Mouse (Mus musculus) MEL (cell line): ENCODE measurements at regions not wholly inside any gene's neighbourhood (a gene's known extent, or its start where the extent isn't known, plus 50 kb on each side); places are given as distances from the start of the nearest gene placed in this dataset.

Experiments
- DNase-seq: peaks from one replicate; pipeline ENCODE4 v3.0.0; 2011; ENCODE audit warnings: low read depth, low spot score
- H3K27ac ChIP-seq: 2 replicates; pipeline ENCODE4 v1.5.1; 2012; ENCODE audit warnings: low read depth, mild to moderate bottlenecking, control low read depth, low read length, moderate library complexity; ENCODE audit not compliant: control insufficient read depth
- H3K27me3 ChIP-seq, 2 experiments: fragments of 150-350 bp in 1 of 2; sonication (generic) in 1 of 2; 2 replicates each; pipeline ENCODE4 v1.6.1; 2012; ENCODE audit warnings: low read length in 2 of 2, mild to moderate bottlenecking in 2 of 2, improper control_type of control experiment in 1 of 2, moderate library complexity in 1 of 2; ENCODE audit not compliant: insufficient read depth in 2 of 2, control insufficient read depth in 1 of 2
- H3K36me3 ChIP-seq, 2 experiments: 2 replicates each; pipeline ENCODE4 v1.6.1; 2012 to 2014; ENCODE audit warnings: low read length in 2 of 2, improper control_type of control experiment in 1 of 2, inconsistent platforms in 1 of 2, mild to moderate bottlenecking in 1 of 2; ENCODE audit not compliant: insufficient read depth in 2 of 2, control insufficient read depth in 1 of 2
- H3K4me1 ChIP-seq, 2 experiments: fragments of 150-350 bp in 1 of 2; sonication (generic) in 1 of 2; 2 replicates each; pipeline ENCODE4 v1.6.1; 2012; ENCODE audit warnings: low read length in 2 of 2, improper control_type of control experiment in 1 of 2, mild to moderate bottlenecking in 1 of 2; ENCODE audit not compliant: insufficient read depth in 2 of 2, control insufficient read depth in 1 of 2
- H3K4me3 ChIP-seq, 2 experiments: fragments of 150-350 bp in 1 of 2; sonication (generic) in 1 of 2; 2 replicates each; pipeline ENCODE4 v1.5.1; 2012; ENCODE audit warnings: low read depth in 2 of 2, low read length in 2 of 2, mild to moderate bottlenecking in 2 of 2, moderate library complexity in 2 of 2, control low read depth in 1 of 2, improper control_type of control experiment in 1 of 2; ENCODE audit not compliant: control insufficient read depth in 1 of 2, insufficient read depth in 1 of 2
- H3K79me2 ChIP-seq: 2 replicates; pipeline ENCODE4 v1.6.1; 2012; ENCODE audit warnings: mild to moderate bottlenecking, low read length, moderate library complexity; ENCODE audit not compliant: control insufficient read depth, poor library complexity, insufficient read depth
- H3K9ac ChIP-seq: 2 replicates; pipeline ENCODE4 v1.6.1; 2012; ENCODE audit warnings: low read depth, mild to moderate bottlenecking, control low read depth, low read length, moderate library complexity; ENCODE audit not compliant: control insufficient read depth, poor library complexity, severe bottlenecking
- H3K9me3 ChIP-seq: fragments of 150-350 bp; sonication (generic); replicated peaks from 2 replicates; pipeline ENCODE4 v1.6.1; 2012; ENCODE audit warnings: mild to moderate bottlenecking, low read length, improper control_type of control experiment, moderate library complexity; ENCODE audit not compliant: insufficient read depth
- BHLHE40 ChIP-seq: IDR thresholded peaks from 2 replicates; pipeline ENCODE4 v1.6.1; 2012; ENCODE audit warnings: low read depth, mild to moderate bottlenecking, inconsistent platforms, low read length, improper control_type of control experiment, borderline replicate concordance
- CHD1 ChIP-seq: IDR thresholded peaks from 2 replicates; pipeline ENCODE4 v1.6.1; 2012; ENCODE audit warnings: low read depth, mild to moderate bottlenecking, inconsistent platforms, low read length, improper control_type of control experiment
- GABPA ChIP-seq: IDR thresholded peaks from 2 replicates; pipeline ENCODE4 v1.6.1; 2012; ENCODE audit warnings: low read depth, mild to moderate bottlenecking, inconsistent platforms, low read length, improper control_type of control experiment, moderate library complexity
- GATA1 ChIP-seq: IDR thresholded peaks from 2 replicates; pipeline ENCODE4 v1.6.1; 2011; ENCODE audit warnings: low read depth, low read length, improper control_type of control experiment
- HCFC1 ChIP-seq: IDR thresholded peaks from 2 replicates; pipeline ENCODE4 v1.6.1; 2012; ENCODE audit warnings: low read depth, mild to moderate bottlenecking, inconsistent platforms, low read length, improper control_type of control experiment, moderate library complexity
- KAT2A ChIP-seq: conservative IDR thresholded peaks from 2 replicates; pipeline ENCODE4 v1.6.1; 2012; ENCODE audit warnings: low read depth, low read length, improper control_type of control experiment, inconsistent platforms
- MAFK ChIP-seq: IDR thresholded peaks from 2 replicates; pipeline ENCODE4 v1.6.1; 2011; ENCODE audit warnings: low read depth, mild to moderate bottlenecking, low read length, improper control_type of control experiment, borderline replicate concordance
- MAX ChIP-seq: IDR thresholded peaks from 2 replicates; pipeline ENCODE4 v1.6.1; 2011; ENCODE audit warnings: low read length, improper control_type of control experiment
- MEF2A ChIP-seq: IDR thresholded peaks from 2 replicates; pipeline ENCODE4 v1.6.1; 2014; ENCODE audit warnings: low read depth, mild to moderate bottlenecking, inconsistent platforms, low read length, improper control_type of control experiment; ENCODE audit not compliant: poor library complexity, insufficient replicate concordance, severe bottlenecking; ENCODE audit errors: extremely low read depth
- MYB ChIP-seq: IDR thresholded peaks from 2 replicates; pipeline ENCODE4 v1.6.1; 2011; ENCODE audit warnings: mild to moderate bottlenecking, low read depth, low read length, improper control_type of control experiment
- MYC ChIP-seq: IDR thresholded peaks from 2 replicates; pipeline ENCODE4 v1.6.1; 2011; ENCODE audit warnings: low read depth, mild to moderate bottlenecking, low read length, improper control_type of control experiment, moderate library complexity
- POLR2A ChIP-seq, 2 experiments: IDR thresholded peaks; 2 replicates each; pipeline ENCODE4 v1.6.1; 2011 to 2012; ENCODE audit warnings: low read length in 2 of 2, mild to moderate bottlenecking in 2 of 2, control low read depth in 1 of 2, improper control_type of control experiment in 1 of 2, low read depth in 1 of 2, moderate library complexity in 1 of 2; ENCODE audit not compliant: control insufficient read depth in 1 of 2, insufficient read depth in 1 of 2, poor library complexity in 1 of 2
- POLR2AphosphoS2 ChIP-seq: IDR thresholded peaks from 2 replicates; pipeline ENCODE4 v1.6.1; 2011; ENCODE audit warnings: low read length, improper control_type of control experiment
- RAD21 ChIP-seq: IDR thresholded peaks from 2 replicates; pipeline ENCODE4 v1.6.1; 2011; ENCODE audit warnings: mild to moderate bottlenecking, low read depth, low read length, improper control_type of control experiment
- TBP ChIP-seq: IDR thresholded peaks from 2 replicates; pipeline ENCODE4 v1.8.0; 2011; ENCODE audit warnings: low read depth, low read length, improper control_type of control experiment
- USF2 ChIP-seq, 2 experiments: IDR thresholded peaks; 2 replicates each; pipeline ENCODE4 v1.6.1; 2011 to 2012; ENCODE audit warnings: improper control_type of control experiment in 2 of 2, low read length in 2 of 2, borderline replicate concordance in 1 of 2, inconsistent platforms in 1 of 2, low read depth in 1 of 2, mild to moderate bottlenecking in 1 of 2; ENCODE audit not compliant: insufficient read depth in 1 of 2
- ZMIZ1 ChIP-seq: IDR thresholded peaks from 2 replicates; pipeline ENCODE4 v1.6.1; 2012; ENCODE audit warnings: low read depth, mild to moderate bottlenecking, inconsistent platforms, low read length, improper control_type of control experiment, moderate library complexity

GRCm38 (mm10) chr8:49263416-49263815 lies 419.7 kb upstream of the Tenm3 start (continued):
- no peak for TF ChIP-seq MYC
- no peak for TF ChIP-seq MAFK
- TF ChIP-seq MYB, result no peak
- TF ChIP-seq POLR2A (IDR thresholded peaks at IDR 0.05; ENCODE audit: control insufficient read depth in 1 of 2, insufficient read depth in 1 of 2, low read depth in 1 of 2, low read length in 2 of 2, poor library complexity in 1 of 2), result no peak
- TF ChIP-seq MAX, result no peak

- H3K9ac ChIP-seq, result no peak overlapping the region
- no peaks in the 10 kb centered on the region for H3K79me2 ChIP-seq
- no peak for TF ChIP-seq ZMIZ1
- no peak for TF ChIP-seq RAD21
- TF ChIP-seq GATA1, result no peak
- no peak for TF ChIP-seq KAT2A
- H3K4me3 ChIP-seq, result no peak overlapping the region
- H3K9me3 ChIP-seq, result no peaks in the 10 kb centered on the region
- H3K36me3 ChIP-seq, result no peaks in the 10 kb centered on the region
- H3K27me3 ChIP-seq, result no peaks in the 10 kb centered on the region
- H3K4me1 ChIP-seq, result no peaks in the 10 kb centered on the region
- DNase-seq, result no peak
- H3K27ac ChIP-seq, result no peak overlapping the region
These were observed 419.0 kb upstream of the Tenm3 start for GRCm38 (mm10) chr8:49262797-49263196.

DNA sequence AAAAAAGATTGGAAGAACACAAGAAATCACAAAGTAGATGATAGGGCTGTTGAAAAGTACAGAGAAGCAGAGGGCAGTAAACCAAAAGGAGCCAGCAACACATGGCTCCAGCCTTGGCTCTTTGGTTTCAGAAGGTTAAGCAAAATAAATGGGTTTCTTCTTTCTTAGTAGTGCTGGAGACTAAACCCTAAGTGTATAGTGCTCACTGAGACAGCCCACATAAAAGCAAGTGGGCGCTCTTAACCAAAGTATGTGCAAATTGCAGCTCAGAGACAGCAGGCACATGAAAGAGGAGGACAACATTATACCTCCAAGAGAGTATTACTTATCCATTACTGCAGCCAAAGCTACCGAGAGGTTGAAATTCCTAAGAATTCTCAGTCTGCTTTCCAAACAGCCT lies 412.2 kb upstream of the Tenm3 start:
- no peaks in the 10 kb centered on the region for H3K4me1 ChIP-seq
- no peak overlapping the region for H3K27ac ChIP-seq
- H3K36me3 ChIP-seq, result no peaks in the 10 kb centered on the region
- H3K9me3 ChIP-seq, result no peaks in the 10 kb centered on the region
- H3K79me2 ChIP-seq, result no peaks in the 10 kb centered on the region
- TF ChIP-seq USF2 (IDR thresholded peaks at IDR 0.05; ENCODE audit: borderline replicate concordance in 1 of 2, insufficient read depth in 1 of 2, low read depth in 1 of 2, low read length in 2 of 2), result no peak
- TF ChIP-seq CHD1, result no peak
- TF ChIP-seq MEF2A, result no peak
- no peak for TF ChIP-seq BHLHE40
- no peak for TF ChIP-seq GABPA
- TF ChIP-seq POLR2AphosphoS2, result no peak
- TF ChIP-seq MAFK, result no peak
- no peak for TF ChIP-seq TBP
- no peak for TF ChIP-seq ZMIZ1
- no peak for TF ChIP-seq GATA1
- no peak for TF ChIP-seq HCFC1
- no peak for TF ChIP-seq RAD21
- no peaks in the 10 kb centered on the region for H3K27me3 ChIP-seq
- H3K9ac ChIP-seq, result no peak overlapping the region
- DNase-seq, result no peak
- H3K4me3 ChIP-seq, result no peak overlapping the region
